Mouse (Mus musculus) embryonic facial prominence, embryonic 15.5 days (tissue): ENCODE results near the gene Trim50. TPM values are rescaled to one million over a fixed set of nuclear protein-coding genes. Genes with fewer than 3 reads are reported as not detected.

Source experiments
- ATAC-seq: fragments of 200-750 bp; cut with Nextera tagmentation; 2 replicates; pipeline ENCODE4 v1.8.0; 2017; ENCODE audit warnings: low read depth, moderate TSS enrichment; ENCODE audit not compliant: insufficient number of reproducible peaks, low FRiP score, low TSS enrichment
- H3K27ac ChIP-seq: fragments of 300-500 bp; sonication (generic); replicated peaks from 2 replicates; pipeline ENCODE4 v1.5.1; 2015; ENCODE audit warnings: mild to moderate bottlenecking, inconsistent platforms
- H3K27me3 ChIP-seq: fragments of 300-500 bp; sonication (generic); 2 replicates; pipeline ENCODE4 v1.6.1; 2015; ENCODE audit warnings: inconsistent platforms
- H3K36me3 ChIP-seq: fragments of 300-500 bp; sonication (generic); 2 replicates; pipeline ENCODE4 v1.6.1; 2015; ENCODE audit warnings: mild to moderate bottlenecking, inconsistent platforms
- H3K4me1 ChIP-seq: fragments of 300-500 bp; sonication (generic); 2 replicates; pipeline ENCODE4 v1.6.1; 2015; ENCODE audit warnings: inconsistent platforms
- H3K4me2 ChIP-seq: fragments of 300-500 bp; sonication (generic); replicated peaks from 2 replicates; pipeline ENCODE4 v1.6.1; 2015; ENCODE audit warnings: mild to moderate bottlenecking, inconsistent platforms
- H3K4me3 ChIP-seq: fragments of 300-500 bp; sonication (generic); replicated peaks from 2 replicates; pipeline ENCODE4 v1.5.1; 2015; ENCODE audit warnings: mild to moderate bottlenecking, inconsistent platforms
- H3K9ac ChIP-seq: fragments of 300-500 bp; sonication (generic); 2 replicates; pipeline ENCODE4 v1.6.1; 2015; ENCODE audit warnings: inconsistent platforms
- H3K9me3 ChIP-seq: fragments of 300-500 bp; sonication (generic); replicated peaks from 2 replicates; pipeline ENCODE4 v1.6.1; 2016; ENCODE audit warnings: inconsistent platforms
- WGBS: fragments of 180-500 bp; shearing (Covaris S2); methylation state at CpG from one replicate; pipeline ENCODE4 v1.1.7; 2015; 5-methylcytosine and 5-hydroxymethylcytosine counted together
- polyA plus RNA-seq: library from polyadenylated mRNA; unstranded; fragments of >200 nt; fragmentation: Nextera tagmentation; extraction: Ambion mirVana; gene quantifications from 2 replicates; pipeline ENCODE4 v1.2.1, GENCODE M21; 2015

The Trim50 gene
- polyA plus RNA-seq, 1 experiment from 2014 or later: not detected

GRCm38 (mm10) chr5:135369787-135370654, 16.9 kb downstream of the Trim50 start, which contains the start of gene Nsun5:
TSS of gene Nsun5 (plus strand) at chr5:135369953.
- H3K9ac ChIP-seq: peak within 1 kb of the TSS; percentile 90
- peak within 1 kb of the TSS; percentile 89 for H3K27ac ChIP-seq
- no peaks in the 10 kb centered on the region for H3K27me3 ChIP-seq
- peak within 1 kb of the TSS; percentile 94 for H3K4me3 ChIP-seq
- peaks cover 14% of the 10 kb centered on the region for H3K4me1 ChIP-seq
- peak within 1 kb of the TSS; percentile 82 for H3K4me2 ChIP-seq
- H3K9me3 ChIP-seq: no peaks in the 10 kb centered on the region
- H3K36me3 ChIP-seq: peaks cover 36% of the 10 kb centered on the region
- ATAC-seq: 0 out of 2 replicates have a peak, but pooled peaks have one; percentile 41
- under 1% methylated on average over 64 of the region's 64 CpGs for WGBS

GRCm38 (mm10) chr5:135371195-135371594, 18.1 kb downstream of the Trim50 start:
- Histone ChIP-seq H3K9ac (no peak overlapping the region), H3K4me3 (no peak overlapping the region; the same call in 1 of the 2 replicates), H3K27ac (no peak overlapping the region), H3K9me3 (no peaks in the 10 kb centered on the region), H3K4me1 (peaks cover 15% of the 10 kb centered on the region), H3K4me2 (no peak overlapping the region; the same call in 1 of the 2 replicates), H3K36me3 (peaks cover 47% of the 10 kb centered on the region), H3K27me3 (no peaks in the 10 kb centered on the region)
- 93% methylated on average over 13 of the region's 13 CpGs for WGBS
- ATAC-seq: no peak

- no peaks in the 10 kb centered on the region for H3K9me3 ChIP-seq
- WGBS: 93% methylated on average over 5 of the region's 5 CpGs
- no peak overlapping the region for H3K4me2 ChIP-seq
- peaks cover 15% of the 10 kb centered on the region for H3K4me1 ChIP-seq
- H3K9ac ChIP-seq: no peak overlapping the region
- no peak overlapping the region for H3K4me3 ChIP-seq
- no peak overlapping the region for H3K27ac ChIP-seq
- ATAC-seq: no peak
- H3K27me3 ChIP-seq: no peaks in the 10 kb centered on the region
- H3K36me3 ChIP-seq: peaks cover 70% of the 10 kb centered on the region
Measured at GRCm38 (mm10) chr5:135373601-135374000, 20.5 kb downstream of the Trim50 start.

GRCm38 (mm10) chr5:135375167-135375566, 22.1 kb downstream of the Trim50 start:
- Histone ChIP-seq H3K27ac (peak overlapping the region; percentile 39; the same call in 1 of the 2 replicates), H3K4me3 (no peak overlapping the region), H3K4me2 (no peak overlapping the region), H3K9me3 (no peaks in the 10 kb centered on the region), H3K27me3 (no peaks in the 10 kb centered on the region), H3K4me1 (peaks cover 15% of the 10 kb centered on the region), H3K9ac (no peak overlapping the region), H3K36me3 (peaks cover 85% of the 10 kb centered on the region)
- 53% methylated on average over 8 of the region's 8 CpGs for WGBS
- peak; percentile 44; the same call in 1 of the 2 replicates for ATAC-seq

GRCm38 (mm10) chr5:135376341-135376740, 23.2 kb downstream of the Trim50 start:
- Histone ChIP-seq H3K27me3 (no peaks in the 10 kb centered on the region), H3K36me3 (peaks cover 96% of the 10 kb centered on the region), H3K4me2 (no peak overlapping the region), H3K4me3 (no peak overlapping the region), H3K4me1 (peaks cover 8% of the 10 kb centered on the region; the same call in 1 of the 2 replicates), H3K9ac (no peak overlapping the region), H3K9me3 (no peaks in the 10 kb centered on the region), H3K27ac (no peak overlapping the region)
- no peak for ATAC-seq
- 64% methylated on average over 2 of the region's 2 CpGs for WGBS

GRCm38 (mm10) chr5:135380681-135381080, 27.6 kb downstream of the Trim50 start:
- Histone ChIP-seq H3K36me3 (peaks cover 97% of the 10 kb centered on the region), H3K27me3 (no peaks in the 10 kb centered on the region), H3K9ac (no peak overlapping the region), H3K4me1 (no peaks in the 10 kb centered on the region), H3K4me3 (no peak overlapping the region), H3K9me3 (no peaks in the 10 kb centered on the region), H3K4me2 (no peak overlapping the region), H3K27ac (no peak overlapping the region)
- 88% methylated on average over 4 of the region's 4 CpGs for WGBS
- ATAC-seq: no peak

GRCm38 (mm10) chr5:135381356-135381925, 28.3 kb downstream of the Trim50 start:
- Histone ChIP-seq H3K4me1 (no peaks in the 10 kb centered on the region), H3K9ac (no peak overlapping the region), H3K27ac (no peak overlapping the region), H3K9me3 (no peaks in the 10 kb centered on the region), H3K4me3 (no peak overlapping the region), H3K27me3 (no peaks in the 10 kb centered on the region), H3K4me2 (no peak overlapping the region), H3K36me3 (peaks cover 93% of the 10 kb centered on the region)
- 93% methylated on average over 10 of the region's 10 CpGs for WGBS
- no peak for ATAC-seq

- Histone ChIP-seq H3K27me3 (no peaks in the 10 kb centered on the region), H3K4me3 (no peak overlapping the region), H3K9me3 (no peaks in the 10 kb centered on the region), H3K27ac (no peak overlapping the region), H3K9ac (no peak overlapping the region), H3K36me3 (peaks cover 94% of the 10 kb centered on the region), H3K4me1 (no peaks in the 10 kb centered on the region), H3K4me2 (no peak overlapping the region)
- WGBS: 90% methylated on average over 7 of the region's 7 CpGs
- no peak for ATAC-seq
Measured at GRCm38 (mm10) chr5:135382746-135383145, 29.7 kb downstream of the Trim50 start.

- no peak overlapping the region for H3K4me3 ChIP-seq
- no peaks in the 10 kb centered on the region for H3K4me1 ChIP-seq
- no peak overlapping the region for H3K4me2 ChIP-seq
- H3K9ac ChIP-seq: no peak overlapping the region
- no peak overlapping the region for H3K27ac ChIP-seq
- H3K36me3 ChIP-seq: peaks cover 93% of the 10 kb centered on the region
- no peaks in the 10 kb centered on the region for H3K27me3 ChIP-seq
- no peaks in the 10 kb centered on the region for H3K9me3 ChIP-seq
- WGBS: 84% methylated on average over 10 of the region's 10 CpGs
- ATAC-seq: no peak
Measured at GRCm38 (mm10) chr5:135383771-135384170, 30.7 kb downstream of the Trim50 start.

GRCm38 (mm10) chr5:135394004-135394823, 41.1 kb downstream of the Trim50 start, which contains the start of gene Pom121:
TSS of gene Pom121 (minus strand) at chr5:135394546.
- no peaks in the 10 kb centered on the region for H3K27me3 ChIP-seq
- H3K9me3 ChIP-seq: no peaks in the 10 kb centered on the region
- peak within 1 kb of the TSS; percentile 89 for H3K27ac ChIP-seq
- H3K4me3 ChIP-seq: peak within 1 kb of the TSS; percentile 97
- peaks cover 29% of the 10 kb centered on the region for H3K36me3 ChIP-seq
- H3K4me2 ChIP-seq: peak within 1 kb of the TSS; percentile 78
- peak within 1 kb of the TSS; percentile 99 for H3K9ac ChIP-seq
- ATAC-seq: peak; percentile 90
- under 1% methylated on average over 104 of the region's 110 CpGs for WGBS
- H3K4me1 ChIP-seq: peaks cover 16% of the 10 kb centered on the region

- Histone ChIP-seq H3K27me3 (no peaks in the 10 kb centered on the region), H3K36me3 (peaks cover 14% of the 10 kb centered on the region), H3K27ac (no peak overlapping the region), H3K9me3 (no peaks in the 10 kb centered on the region), H3K4me2 (no peak overlapping the region), H3K4me1 (peaks cover 16% of the 10 kb centered on the region), H3K9ac (no peak overlapping the region), H3K4me3 (no peak overlapping the region)
- WGBS: 53% methylated on average over 5 of the region's 5 CpGs
- ATAC-seq: no peak
Measured at GRCm38 (mm10) chr5:135395826-135396225, 42.7 kb downstream of the Trim50 start.
